Mouse (Mus musculus) c-Kit-positive CD71-negative TER-119-negative erythroid progenitor cells, embryonic 14.5 days (primary cell): ENCODE results near the gene Abcd2.

Experiments used
- DNase-seq: peaks from one replicate; pipeline ENCODE4 v3.0.0-alpha.2; 2013; ENCODE audit warnings: low read depth

Gene Abcd2

DNA sequence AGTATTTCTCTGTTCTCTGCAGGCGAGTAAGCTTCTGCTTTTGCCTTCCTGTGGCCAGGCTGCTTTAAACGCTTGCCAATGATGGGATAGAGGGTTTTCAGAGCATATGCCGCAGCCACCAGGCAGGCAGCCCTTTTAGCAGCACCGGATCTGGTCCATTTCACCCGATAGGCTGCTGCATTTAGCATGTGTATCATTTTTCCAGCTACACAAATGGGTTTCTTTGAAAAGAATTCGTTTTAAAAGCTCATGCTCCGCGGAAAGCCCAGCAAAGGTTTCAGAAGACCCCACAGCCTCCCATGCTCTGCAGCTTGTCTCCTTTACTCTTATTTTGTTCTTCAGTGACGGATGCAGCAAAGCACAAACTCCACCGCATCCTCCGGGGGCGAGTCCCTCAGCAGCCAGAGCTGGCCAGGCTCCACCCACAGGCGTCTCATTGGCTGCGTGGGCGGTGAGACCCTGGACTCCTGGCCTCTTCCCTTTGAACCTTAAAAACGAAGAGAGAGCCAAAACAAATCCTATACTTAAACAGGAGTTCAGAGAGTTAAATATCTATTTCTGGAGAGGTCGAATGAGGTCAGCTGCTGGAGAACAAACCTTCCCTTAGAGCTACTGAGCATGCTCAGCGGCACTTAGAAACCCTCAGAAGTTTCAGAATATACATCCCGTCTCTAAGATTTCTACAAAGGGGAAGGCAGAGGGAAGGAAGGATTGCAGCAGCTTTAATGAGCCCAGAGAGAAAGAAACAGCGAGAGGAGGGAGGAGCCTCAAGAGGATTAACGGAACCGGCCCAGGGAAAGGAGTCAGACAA lies at the start of gene Abcd2:
Abcd2 (minus strand) TSS at position 388 of the 811 bp plus-strand sequence.
- peak; percentile 55 for DNase-seq

- no peak for DNase-seq
Observed at GRCm38 (mm10) chr15:91240683-91241335, 49.2 kb upstream of the Abcd2 start.

DNA sequence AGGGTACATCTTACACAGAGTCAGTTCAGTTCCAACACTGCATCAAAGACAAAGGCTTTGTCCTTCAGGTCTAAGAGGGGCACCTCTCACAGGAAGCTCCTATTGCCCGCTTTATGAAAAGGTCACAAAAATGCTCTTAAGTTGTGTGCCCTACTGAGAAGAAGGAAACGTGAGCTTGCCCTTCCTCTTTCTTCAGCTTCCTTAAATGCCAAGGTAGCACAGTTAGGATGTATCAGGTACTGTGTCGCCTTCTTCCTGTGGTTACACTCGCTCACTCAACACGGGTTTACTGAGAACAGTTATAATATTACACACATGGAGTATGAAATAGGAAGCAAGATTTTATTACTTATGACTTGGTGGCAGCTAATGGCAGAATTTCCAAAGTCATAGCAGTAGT lies 45.7 kb upstream of the Abcd2 start:
- no peak for DNase-seq

DNA sequence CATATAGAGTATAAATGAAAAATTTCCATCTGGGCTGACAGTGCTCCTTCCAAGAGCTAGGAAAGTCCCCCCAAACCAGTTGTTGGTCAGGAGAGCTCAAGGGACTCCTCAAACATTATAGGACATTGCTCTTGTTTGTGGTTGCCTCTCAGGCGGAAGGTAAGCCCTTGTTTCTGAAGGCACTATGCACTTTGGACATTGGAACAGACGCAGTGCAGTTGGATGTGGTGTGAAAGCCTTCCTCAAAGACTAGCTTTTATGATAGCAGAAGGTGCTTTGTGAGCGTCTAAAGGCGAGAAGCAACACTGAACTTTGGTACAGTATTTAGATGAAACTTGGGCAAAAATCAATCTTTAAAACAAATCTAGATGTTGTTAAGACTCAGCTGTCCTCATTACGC lies 14.9 kb upstream of the Abcd2 start:
- DNase-seq = no peak

DNA sequence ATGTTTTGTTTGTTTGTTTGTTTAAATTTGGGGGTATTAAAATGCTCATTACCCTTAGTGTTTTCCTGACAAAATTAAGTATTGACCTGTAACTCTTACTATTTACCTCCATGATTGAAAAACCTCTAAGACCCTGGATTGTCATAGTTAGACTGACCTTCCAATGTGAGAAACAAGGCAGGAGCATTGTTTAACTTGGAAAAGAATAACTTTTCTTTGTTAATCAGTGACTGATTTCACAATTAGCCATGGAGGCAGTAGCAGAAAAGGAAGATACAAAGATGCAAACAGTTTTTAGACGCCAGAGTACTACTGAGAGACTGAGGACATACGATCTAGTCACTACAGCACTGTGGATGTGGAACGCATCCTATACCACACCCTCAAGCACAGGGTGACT lies 11.9 kb upstream of the Abcd2 start:
- no peak for DNase-seq

DNA sequence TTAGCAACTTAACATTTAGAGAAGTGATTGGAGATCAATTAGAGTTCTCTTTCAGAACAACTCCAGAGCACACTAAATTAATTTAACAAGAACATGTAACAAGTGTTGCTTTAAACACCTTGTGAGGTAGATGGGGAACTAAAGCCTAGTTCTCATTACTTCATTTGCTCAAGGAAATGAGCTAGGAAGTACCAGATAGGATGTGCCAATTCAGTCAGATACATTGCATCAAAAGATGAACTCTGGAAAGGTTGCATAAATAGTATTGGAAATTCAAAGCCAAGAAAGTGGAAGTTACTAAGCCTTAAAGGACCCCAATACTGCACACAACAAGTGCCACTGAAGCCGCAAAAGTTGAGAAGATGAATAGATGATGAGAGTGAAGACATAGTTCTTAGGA lies 10.9 kb upstream of the Abcd2 start:
- DNase-seq = no peak

- DNase-seq = no peak
Observed at GRCm38 (mm10) chr15:91200833-91201232, 9.2 kb upstream of the Abcd2 start.

- DNase-seq = no peak
Observed at GRCm38 (mm10) chr15:91199256-91199905, 7.8 kb upstream of the Abcd2 start, which contains the start of gene CN725425. Gene CN725425 (plus strand): TSS chr15:91199494.

- DNase-seq = no peak
Observed at GRCm38 (mm10) chr15:91192223-91192598, 612 bp upstream of the Abcd2 start.

DNA sequence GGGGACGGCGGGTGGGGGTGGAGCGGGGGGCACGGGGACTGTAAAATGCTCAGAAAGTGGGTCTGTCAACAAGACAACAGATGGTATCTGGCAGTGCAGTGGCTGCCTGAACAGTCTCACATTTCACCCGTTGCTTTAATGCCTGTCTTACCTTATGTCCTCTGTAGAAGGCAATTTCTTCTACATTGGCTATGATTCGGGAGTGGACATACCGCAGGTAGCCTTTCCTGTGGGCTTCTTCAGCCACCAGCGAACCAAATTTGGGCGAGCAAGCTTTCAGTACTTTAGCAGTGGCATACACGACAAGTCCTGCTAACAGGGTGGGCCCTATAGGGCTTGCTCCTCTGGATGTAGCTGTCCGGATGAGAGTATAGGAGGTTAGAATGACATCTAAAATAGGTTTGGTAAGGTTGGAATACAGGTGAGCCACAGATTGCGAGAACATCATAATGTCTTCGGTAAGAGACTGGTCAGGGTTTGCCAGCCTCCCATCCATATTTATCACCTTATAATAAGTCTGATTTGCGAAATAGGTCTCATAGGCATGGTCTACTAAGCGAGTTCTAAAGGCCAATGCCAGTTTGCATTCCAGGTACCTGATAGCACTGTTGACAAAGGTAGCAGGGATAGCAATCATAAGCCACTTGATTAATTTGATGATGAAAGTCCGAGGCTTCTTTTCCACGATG lies 936 bp downstream of the Abcd2 start:
- DNase-seq = no peak

DNA sequence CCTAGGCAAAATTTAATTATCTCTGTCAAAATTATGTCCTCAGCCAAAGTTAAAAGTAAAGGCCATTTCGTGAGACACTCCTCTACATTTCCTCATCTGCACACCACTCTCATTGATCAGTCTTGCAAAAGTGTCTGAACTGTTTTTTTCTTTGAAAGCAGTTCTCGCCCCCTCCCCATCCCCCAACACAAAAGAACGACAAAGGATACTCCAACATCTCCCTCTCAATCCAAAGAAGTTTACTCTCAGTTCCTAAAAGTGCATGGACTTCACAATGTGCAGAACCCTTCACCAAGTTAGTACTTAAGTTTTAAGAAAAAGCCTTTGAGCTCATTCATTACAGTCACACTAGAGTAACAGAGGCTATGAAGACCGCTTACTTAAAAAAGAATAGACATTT lies 1.6 kb downstream of the Abcd2 start:
- DNase-seq = no peak

- DNase-seq = no peak
Observed at GRCm38 (mm10) chr15:91186358-91186757, 5.2 kb downstream of the Abcd2 start.

GRCm38 (mm10) chr15:91179911-91180622 lies 11.5 kb downstream of the Abcd2 start:
- DNase-seq = no peak

- no peak for DNase-seq
Observed at GRCm38 (mm10) chr15:91178656-91179314, 12.8 kb downstream of the Abcd2 start.

DNA sequence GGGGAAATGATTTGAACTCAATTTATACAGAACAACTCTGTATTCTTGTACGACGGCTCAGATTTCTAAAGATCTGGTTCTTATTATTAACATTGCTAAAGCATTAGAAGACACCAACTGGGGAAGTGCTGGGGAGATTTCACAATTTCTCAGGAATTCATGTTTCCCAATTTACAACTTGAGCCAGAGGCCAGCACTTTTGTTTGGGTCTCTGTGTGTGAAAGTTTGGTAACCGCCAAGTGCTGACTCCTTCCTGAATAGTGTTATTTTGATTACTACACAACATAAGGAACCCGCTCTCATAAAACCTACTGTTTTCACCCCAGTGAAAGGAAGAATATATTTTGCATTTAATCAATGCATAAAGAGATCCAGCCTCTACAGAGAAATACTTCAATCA lies 19.4 kb downstream of the Abcd2 start:
- DNase-seq = no peak

DNA sequence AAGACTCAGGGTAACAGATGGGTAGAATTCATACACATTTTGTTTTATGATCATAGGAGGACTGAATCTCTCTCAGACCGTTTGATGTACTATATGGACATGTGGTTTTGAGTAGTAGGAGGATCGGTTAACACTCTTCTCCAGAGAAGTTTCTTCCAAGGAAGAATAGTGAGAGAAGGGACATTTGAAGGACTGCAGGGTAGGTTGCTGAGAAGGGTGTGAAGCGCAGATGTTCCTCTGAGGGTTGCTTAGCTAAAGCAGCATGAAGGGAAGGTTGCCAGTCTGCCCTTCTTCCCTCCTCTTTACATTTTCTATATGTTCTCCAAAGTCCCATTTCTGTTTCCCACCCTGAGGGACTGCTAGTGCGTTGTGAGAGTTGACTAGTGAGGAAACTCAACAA lies 20.3 kb downstream of the Abcd2 start:
- no peak for DNase-seq

DNA sequence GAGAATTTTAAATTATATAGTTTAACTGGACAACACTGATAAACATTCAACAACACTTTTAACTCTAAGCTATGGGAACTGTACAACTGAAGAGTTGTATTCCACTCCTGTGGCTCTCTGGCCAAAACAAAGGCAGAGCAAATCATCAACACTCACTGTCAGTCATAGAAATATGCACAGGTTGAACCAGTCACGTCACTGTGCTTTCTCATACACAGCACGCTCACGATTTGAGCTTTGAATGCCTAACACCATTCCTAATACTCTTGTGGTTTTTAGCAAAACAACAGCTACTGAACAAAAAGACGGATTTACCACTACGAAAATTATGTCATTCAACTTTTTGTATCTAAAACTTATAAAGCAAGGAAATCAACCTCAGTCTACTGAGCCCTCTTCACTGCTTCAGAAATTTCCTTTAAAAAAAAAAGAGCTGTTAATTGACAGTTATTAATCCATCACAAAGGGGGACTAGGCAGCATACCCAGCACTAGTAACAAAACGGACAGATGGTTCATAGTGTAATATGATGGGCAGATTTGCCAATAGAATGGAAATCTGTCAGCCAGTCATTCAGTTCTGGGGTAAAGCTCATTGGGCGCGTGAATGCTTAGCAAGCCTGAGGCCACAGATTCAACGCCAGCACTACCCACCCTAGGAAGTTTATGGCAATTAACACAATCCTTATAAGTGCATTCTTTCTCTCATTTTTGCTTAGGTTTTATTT lies 20.8 kb downstream of the Abcd2 start:
- DNase-seq = no peak

- no peak for DNase-seq
Observed at GRCm38 (mm10) chr15:91167850-91168562, 23.6 kb downstream of the Abcd2 start.

DNA sequence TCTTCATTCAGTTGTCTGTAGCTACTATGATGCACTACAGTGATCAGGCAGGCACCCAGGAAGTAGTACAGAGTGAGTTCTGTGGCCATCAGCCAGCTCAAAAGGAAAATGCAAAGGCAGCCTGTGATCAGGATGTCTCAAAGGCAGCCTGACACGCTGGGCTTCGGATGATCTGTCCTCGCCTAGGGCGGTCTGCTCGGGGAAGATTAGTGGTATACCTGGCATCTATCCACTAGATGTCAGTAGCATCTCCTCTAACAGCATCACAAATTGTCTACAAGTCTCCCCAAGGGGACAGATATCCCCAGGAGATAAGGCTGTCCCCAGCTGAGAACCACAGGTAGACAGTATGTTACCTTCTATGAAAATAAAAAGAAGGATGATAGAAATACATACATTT lies 26.6 kb downstream of the Abcd2 start:
- no peak for DNase-seq

DNA sequence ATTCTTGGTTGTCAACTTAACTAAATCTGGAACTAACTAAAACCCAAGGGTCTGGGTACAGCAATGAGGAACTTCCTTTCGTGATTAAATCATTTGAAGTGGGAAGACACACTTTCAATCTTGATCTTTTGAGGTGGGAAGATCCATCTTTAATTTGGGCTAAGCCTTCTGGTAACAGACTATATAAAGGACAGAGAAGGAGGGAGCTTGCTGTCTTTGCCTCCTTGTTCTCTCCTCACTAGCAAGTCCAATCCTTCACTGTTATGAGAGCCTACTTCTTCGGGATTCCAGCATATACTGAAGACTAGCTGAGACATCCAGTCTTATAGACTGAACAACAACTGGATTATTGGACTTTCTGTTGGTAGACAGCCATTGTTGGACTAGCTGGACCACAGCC lies 28.1 kb downstream of the Abcd2 start:
- DNase-seq = no peak
